Mouse (Mus musculus): ENCODE measurements around the gene Btbd9. TPM values are rescaled to one million over a fixed set of nuclear protein-coding genes. Genes with fewer than 3 reads are reported as not detected.

The Btbd9 gene
- polyA plus RNA-seq, 2 experiments = 18.3 to 46.9 TPM

- TF ChIP-seq POLR2A (IDR thresholded peaks at IDR 0.05; ENCODE audit: borderline replicate concordance, extremely low read depth, insufficient read depth, insufficient read length) = no peak
- Histone ChIP-seq H3K9me3 (ENCODE audit: control insufficient read depth, low read length) (no peaks in the 10 kb centered on the region), H3K4me2 (replicated peaks; ENCODE audit: low read depth, low read length, severe bottlenecking) (no peak overlapping the region), H3K4me1 (ENCODE audit: control insufficient read depth, insufficient read depth, low read length) (peaks cover 3% of the 10 kb centered on the region; the same call in 1 of the 2 replicates), H3K36me3 (ENCODE audit: control insufficient read depth, insufficient read depth, low read length) (no peaks in the 10 kb centered on the region), H3K27ac (replicated peaks; ENCODE audit: low read depth, low read length) (no peak overlapping the region), H3K4me3 (replicated peaks; ENCODE audit: low read length) (no peak overlapping the region), H3K9ac (ENCODE audit: low read depth, low read length, severe bottlenecking) (no peak overlapping the region), H3K27me3 (ENCODE audit: control insufficient read depth, insufficient read depth, low read length) (no peaks in the 10 kb centered on the region)
- WGBS = 60% methylated on average over 11 of the region's 11 CpGs
- ATAC-seq (ENCODE audit: low FRiP score, low read depth) (no peak), DNase-seq (ENCODE audit: low spot score) (no peak)
These were observed 78.5 kb downstream of the Btbd9 start for GRCm38 (mm10) chr17:30497525-30498375.

- Histone ChIP-seq H3K36me3 (ENCODE audit: control insufficient read depth, insufficient read depth, low read length) (no peaks in the 10 kb centered on the region), H3K27me3 (ENCODE audit: control insufficient read depth, insufficient read depth, low read length) (no peaks in the 10 kb centered on the region), H3K4me3 (replicated peaks; ENCODE audit: low read length) (no peak overlapping the region), H3K4me1 (ENCODE audit: control insufficient read depth, insufficient read depth, low read length) (peaks cover 3% of the 10 kb centered on the region; the same call in 1 of the 2 replicates), H3K9me3 (ENCODE audit: control insufficient read depth, low read length) (no peaks in the 10 kb centered on the region), H3K4me2 (replicated peaks; ENCODE audit: low read depth, low read length, severe bottlenecking) (no peak overlapping the region), H3K9ac (ENCODE audit: low read depth, low read length, severe bottlenecking) (no peak overlapping the region), H3K27ac (replicated peaks; ENCODE audit: low read depth, low read length) (no peak overlapping the region)
- DNase-seq (ENCODE audit: low spot score) = no peak
- WGBS = 85% methylated on average over 2 of the region's 2 CpGs
- ATAC-seq (ENCODE audit: low FRiP score, low read depth) = no peak
- no peak for TF ChIP-seq POLR2A (IDR thresholded peaks at IDR 0.05; ENCODE audit: borderline replicate concordance, extremely low read depth, insufficient read depth, insufficient read length)
These were observed 80.7 kb downstream of the Btbd9 start for GRCm38 (mm10) chr17:30495567-30495966.

- TF ChIP-seq POLR2A (IDR thresholded peaks at IDR 0.05; ENCODE audit: borderline replicate concordance, extremely low read depth, insufficient read depth, insufficient read length) = no peak
- H3K4me3 ChIP-seq (replicated peaks; ENCODE audit: low read length) = no peak overlapping the region
- peaks cover 3% of the 10 kb centered on the region; the same call in 1 of the 2 replicates for H3K4me1 ChIP-seq (ENCODE audit: control insufficient read depth, insufficient read depth, low read length)
- DNase-seq (ENCODE audit: low spot score) (no peak), ATAC-seq (ENCODE audit: low FRiP score, low read depth) (no peak)
- H3K27ac ChIP-seq (replicated peaks; ENCODE audit: low read depth, low read length) = no peak overlapping the region
- no peak overlapping the region for H3K4me2 ChIP-seq (replicated peaks; ENCODE audit: low read depth, low read length, severe bottlenecking)
- H3K27me3 ChIP-seq (ENCODE audit: control insufficient read depth, insufficient read depth, low read length) = no peaks in the 10 kb centered on the region
- H3K36me3 ChIP-seq (ENCODE audit: control insufficient read depth, insufficient read depth, low read length) = no peaks in the 10 kb centered on the region
- H3K9ac ChIP-seq (ENCODE audit: low read depth, low read length, severe bottlenecking) = no peak overlapping the region
- WGBS = 85% methylated on average over 2 of the region's 2 CpGs
- H3K9me3 ChIP-seq (ENCODE audit: control insufficient read depth, low read length) = no peaks in the 10 kb centered on the region
These were observed 81.1 kb downstream of the Btbd9 start for GRCm38 (mm10) chr17:30495154-30495553.

GRCm38 (mm10) chr17:30493481-30493880 lies 82.8 kb downstream of the Btbd9 start:
- no peak overlapping the region for H3K27ac ChIP-seq (replicated peaks; ENCODE audit: low read depth, low read length)
- no peak for TF ChIP-seq POLR2A (IDR thresholded peaks at IDR 0.05; ENCODE audit: borderline replicate concordance, extremely low read depth, insufficient read depth, insufficient read length)
- no peak overlapping the region for H3K4me2 ChIP-seq (replicated peaks; ENCODE audit: low read depth, low read length, severe bottlenecking)
- H3K9ac ChIP-seq (ENCODE audit: low read depth, low read length, severe bottlenecking) = no peak overlapping the region
- H3K27me3 ChIP-seq (ENCODE audit: control insufficient read depth, insufficient read depth, low read length) = no peaks in the 10 kb centered on the region
- WGBS = 91% methylated on average over 6 of the region's 6 CpGs
- peaks cover 3% of the 10 kb centered on the region; the same call in 1 of the 2 replicates for H3K4me1 ChIP-seq (ENCODE audit: control insufficient read depth, insufficient read depth, low read length)
- no peak for ATAC-seq (ENCODE audit: low FRiP score, low read depth)
- H3K36me3 ChIP-seq (ENCODE audit: control insufficient read depth, insufficient read depth, low read length) = no peaks in the 10 kb centered on the region
- no peaks in the 10 kb centered on the region for H3K9me3 ChIP-seq (ENCODE audit: control insufficient read depth, low read length)
- no peak overlapping the region for H3K4me3 ChIP-seq (replicated peaks; ENCODE audit: low read length)
- DNase-seq (ENCODE audit: low spot score) = no peak

GRCm38 (mm10) chr17:30492191-30492590 lies 84.1 kb downstream of the Btbd9 start:
- Histone ChIP-seq H3K27ac (replicated peaks; ENCODE audit: low read depth, low read length) (no peak overlapping the region), H3K36me3 (ENCODE audit: control insufficient read depth, insufficient read depth, low read length) (no peaks in the 10 kb centered on the region), H3K9ac (ENCODE audit: low read depth, low read length, severe bottlenecking) (no peak overlapping the region), H3K4me2 (replicated peaks; ENCODE audit: low read depth, low read length, severe bottlenecking) (no peak overlapping the region), H3K9me3 (ENCODE audit: control insufficient read depth, low read length) (no peaks in the 10 kb centered on the region), H3K27me3 (ENCODE audit: control insufficient read depth, insufficient read depth, low read length) (no peaks in the 10 kb centered on the region), H3K4me3 (replicated peaks; ENCODE audit: low read length) (no peak overlapping the region), H3K4me1 (ENCODE audit: control insufficient read depth, insufficient read depth, low read length) (no peaks in the 10 kb centered on the region)
- ATAC-seq (ENCODE audit: low FRiP score, low read depth) = no peak
- TF ChIP-seq POLR2A (IDR thresholded peaks at IDR 0.05; ENCODE audit: borderline replicate concordance, extremely low read depth, insufficient read depth, insufficient read length) = no peak
- DNase-seq (ENCODE audit: low spot score) = no peak
- WGBS = 95% methylated on average over 5 of the region's 5 CpGs

All from limb, embryonic 14.5 days (tissue).